Mouse (Mus musculus) erythroblast, embryonic 14.5 days (primary cell): ENCODE measurements around the gene Cyp2c29. TPM values are rescaled to one million over a fixed set of nuclear protein-coding genes. Genes with fewer than 3 reads are reported as not detected.
"Not testable (repeated sequence)": the region's sequence is repeated elsewhere in the genome, so short reads cannot be mapped to it uniquely, and the experiment has no call there.

ENCODE experiments used
- H3K27me3 ChIP-seq: 2 replicates; pipeline ENCODE4 v1.6.1; 2012; ENCODE audit warnings: inconsistent platforms; ENCODE audit not compliant: control insufficient read depth
- H3K36me3 ChIP-seq: 2 replicates; pipeline ENCODE4 v1.6.1; 2012; ENCODE audit warnings: mild to moderate bottlenecking, inconsistent platforms; ENCODE audit not compliant: control insufficient read depth
- H3K4me1 ChIP-seq: 2 replicates; pipeline ENCODE4 v1.6.1; 2012; ENCODE audit warnings: inconsistent platforms; ENCODE audit not compliant: control insufficient read depth
- H3K4me3 ChIP-seq: replicated peaks from 2 replicates; pipeline ENCODE3; 2012; ENCODE audit warnings: moderate library complexity, mild to moderate bottlenecking, inconsistent platforms
- H3K9me3 ChIP-seq: 2 replicates; pipeline ENCODE4 v1.6.1; 2012; ENCODE audit warnings: low read length, inconsistent platforms, mixed read lengths; ENCODE audit not compliant: control insufficient read depth
- GATA1 ChIP-seq: IDR thresholded peaks from 2 replicates; pipeline ENCODE4 v1.6.1; 2012; ENCODE audit warnings: low read length, inconsistent platforms, mixed read lengths
- TAL1 ChIP-seq: IDR thresholded peaks from 3 replicates; pipeline ENCODE4 v1.6.1; 2012; ENCODE audit warnings: low read length, inconsistent platforms, mixed read lengths
- polyA plus RNA-seq: library from polyadenylated mRNA; stranded (reverse); fragments of >175 nt; gene quantifications from 2 replicates; pipeline ENCODE4 v1.2.3, GENCODE M21; 2012

Cyp2c29 gene
- polyA plus RNA-seq: not detected in 2 replicates

DNA sequence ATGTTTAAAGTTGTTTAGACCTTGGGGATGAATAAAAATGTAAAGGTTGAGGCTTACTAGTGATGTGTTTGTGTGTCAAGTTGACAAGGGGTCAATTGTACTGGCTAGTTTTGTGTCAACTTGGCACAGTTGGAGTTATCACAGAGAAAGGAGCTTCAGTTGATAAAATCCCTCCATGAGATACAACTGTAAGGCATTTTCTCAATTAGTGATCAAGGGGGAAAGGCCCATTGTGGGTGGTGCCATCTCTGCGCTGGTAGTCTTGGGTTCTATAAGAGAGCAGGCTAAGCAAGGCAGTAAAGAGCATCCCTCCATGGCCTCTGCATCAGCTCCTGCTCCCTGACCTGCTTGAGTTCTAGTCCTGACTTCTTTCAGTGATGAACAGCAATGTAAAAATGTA lies at the start of gene Cyp2c29:
Gene Cyp2c29 (plus strand): TSS at position 301 of the 400 bp plus-strand sequence.
- H3K4me1 ChIP-seq, H3K27me3 ChIP-seq, H3K36me3 ChIP-seq, H3K9me3 ChIP-seq, H3K4me3 ChIP-seq: not testable (repeated sequence)

DNA sequence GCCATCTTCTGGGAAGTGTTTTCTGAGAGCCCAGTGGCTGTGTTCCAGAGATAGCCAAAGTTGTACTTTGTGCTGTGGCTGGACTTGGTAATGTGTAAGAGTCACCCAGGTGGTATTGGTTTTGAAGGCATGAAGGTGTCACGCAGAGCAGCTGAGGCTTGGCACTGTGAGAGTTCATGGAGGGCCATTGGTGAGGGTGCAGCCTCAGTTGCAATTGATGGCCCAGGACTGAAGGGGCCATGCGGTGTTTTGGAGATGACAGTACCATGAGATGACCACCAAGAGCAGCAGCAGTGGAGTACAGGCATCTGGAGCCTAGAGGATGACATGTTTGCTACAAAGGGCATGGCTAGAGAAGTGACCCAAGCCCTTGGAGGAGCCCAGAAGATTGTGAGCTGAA lies 2.2 kb upstream of the Cyp2c29 start:
- not testable (repeated sequence) for H3K9me3 ChIP-seq, H3K36me3 ChIP-seq, H3K4me3 ChIP-seq, H3K27me3 ChIP-seq, H3K4me1 ChIP-seq

DNA sequence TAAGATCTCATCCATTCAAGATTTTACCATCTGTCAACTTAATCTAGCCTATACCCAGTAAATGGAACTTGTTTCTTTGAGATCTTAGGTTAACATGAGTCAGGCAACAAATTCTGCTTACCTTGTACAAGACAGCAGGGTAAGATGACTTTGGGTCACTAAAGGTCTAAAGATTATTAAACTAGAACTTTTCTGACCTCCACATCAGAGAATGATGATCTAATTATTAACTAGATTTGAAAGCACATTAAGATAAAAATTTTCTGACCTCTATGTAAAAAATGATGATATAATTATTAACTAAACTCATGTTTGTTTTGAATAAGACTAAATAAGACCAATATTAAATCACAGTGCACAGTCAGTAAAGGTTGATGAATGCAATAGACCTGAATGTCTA lies 13.6 kb downstream of the Cyp2c29 start:
- Histone ChIP-seq H3K4me1 (no peaks in the 10 kb centered on the region), H3K27me3 (no peaks in the 10 kb centered on the region), H3K9me3 (no peaks in the 10 kb centered on the region; the same call in 1 of the 2 replicates), H3K4me3 (no peak overlapping the region), H3K36me3 (no peaks in the 10 kb centered on the region)
- TF ChIP-seq TAL1 (no peak), GATA1 (no peak)

DNA sequence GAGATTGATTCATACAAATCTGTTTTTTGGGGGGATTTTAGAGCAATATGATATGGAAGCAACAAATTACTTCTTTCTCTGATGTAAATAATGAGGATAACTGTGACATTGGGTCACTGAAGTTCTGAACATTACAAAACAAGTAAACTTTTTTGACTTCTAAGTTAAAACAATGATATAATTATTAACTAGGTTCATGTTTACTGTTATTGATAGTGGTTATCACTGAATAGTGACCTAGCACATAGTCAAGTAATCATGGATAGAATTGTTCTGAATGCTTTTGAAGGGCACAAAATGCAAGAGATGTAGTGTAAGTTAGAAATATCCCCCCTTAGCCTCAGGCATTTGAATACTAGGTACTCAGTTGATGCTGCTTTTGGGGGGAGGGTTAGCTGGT lies 16.4 kb downstream of the Cyp2c29 start:
- H3K4me3 ChIP-seq: no peak overlapping the region
- H3K36me3 ChIP-seq: no peaks in the 10 kb centered on the region
- TF ChIP-seq TAL1: no peak
- H3K9me3 ChIP-seq: peaks cover 2% of the 10 kb centered on the region; the same call in 1 of the 2 replicates
- H3K27me3 ChIP-seq: no peaks in the 10 kb centered on the region
- H3K4me1 ChIP-seq: no peaks in the 10 kb centered on the region

DNA sequence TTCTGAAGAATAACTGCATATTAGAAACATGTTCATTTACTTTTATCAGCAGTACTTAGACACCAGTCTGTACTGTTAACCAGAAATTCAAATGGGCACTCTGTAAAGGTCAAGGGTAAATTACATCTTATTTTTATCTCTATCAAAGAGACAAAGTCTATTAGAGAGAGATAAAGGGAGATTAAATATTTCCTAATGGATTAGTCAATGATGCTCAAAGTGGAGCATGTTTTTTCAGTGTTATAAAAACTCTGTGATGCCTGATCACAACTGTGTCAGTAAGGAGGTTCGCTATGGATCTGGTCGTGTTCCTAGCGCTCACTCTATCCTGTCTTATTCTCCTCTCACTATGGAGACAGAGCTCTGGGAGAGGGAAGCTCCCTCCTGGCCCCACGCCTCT lies 17.6 kb downstream of the Cyp2c29 start:
- no peaks in the 10 kb centered on the region for H3K27me3 ChIP-seq
- H3K4me1 ChIP-seq: no peaks in the 10 kb centered on the region

DNA sequence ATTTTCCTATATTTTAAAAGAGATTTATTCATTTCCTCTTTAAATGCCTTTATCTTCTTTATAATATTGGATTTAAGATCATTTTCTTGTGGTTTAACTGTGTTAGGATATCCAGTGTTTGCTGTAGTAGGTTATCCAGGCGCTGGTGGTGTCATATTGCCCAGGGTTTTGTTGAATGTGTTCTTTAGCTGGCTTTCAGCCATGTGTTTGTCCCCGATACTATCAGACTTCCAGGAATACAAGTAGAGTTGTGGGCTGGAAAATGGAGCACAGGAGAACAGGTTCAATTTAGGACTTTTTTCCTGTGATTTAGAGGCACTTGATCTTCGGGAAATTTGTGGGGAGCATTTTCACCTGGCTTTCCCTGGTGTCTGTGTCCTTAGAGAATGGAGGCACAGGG lies 19.8 kb downstream of the Cyp2c29 start:
- H3K4me1 ChIP-seq: no peaks in the 10 kb centered on the region
- peaks cover 2% of the 10 kb centered on the region; the same call in 1 of the 2 replicates for H3K9me3 ChIP-seq
- H3K4me3 ChIP-seq: no peak overlapping the region

More for the DNA sequence above, 17.6 kb downstream of the Cyp2c29 start:
- no peaks in the 10 kb centered on the region for H3K36me3 ChIP-seq
- no peak overlapping the region for H3K4me3 ChIP-seq
- TF ChIP-seq GATA1 (no peak), TAL1 (no peak)
- peaks cover 2% of the 10 kb centered on the region; the same call in 1 of the 2 replicates for H3K9me3 ChIP-seq

More for the DNA sequence above, 19.8 kb downstream of the Cyp2c29 start:
- H3K36me3 ChIP-seq: no peaks in the 10 kb centered on the region
- H3K27me3 ChIP-seq: no peaks in the 10 kb centered on the region
- TF ChIP-seq TAL1: no peak
- TF ChIP-seq GATA1: no peak

Other genes starting within 250 kb of the Cyp2c29 start
- gene Cyp2c65, start 208.4 kb upstream of the Cyp2c29 start, polyA plus RNA-seq: not detected in 2 replicates
- gene Cyp2c66, start 155.5 kb upstream of the Cyp2c29 start, polyA plus RNA-seq: not detected in 2 replicates
- gene Cyp2c38, start 193.7 kb downstream of the Cyp2c29 start, polyA plus RNA-seq: not detected in 2 replicates
- not detected in 2 replicates for gene Cyp2c39, start 241.5 kb downstream of the Cyp2c29 start, polyA plus RNA-seq